Mouse (Mus musculus) gastrocnemius, postnatal 4 days (tissue): ENCODE measurements around the gene Spag9. TPM values are rescaled to one million over a fixed set of nuclear protein-coding genes. Genes with fewer than 3 reads are reported as not detected.

Experiments used
- total RNA-seq, 2 experiments: library from RNA; stranded (reverse); gene quantifications; 2 replicates each; pipeline ENCODE4 v1.2.3; 2021

The Spag9 gene
- total RNA-seq, 2 experiments from 2014 or later, result 132 to 149 TPM

Other genes with a start within 250 kb of the Spag9 start
- gene Utp18, start 110.3 kb upstream of the Spag9 start, total RNA-seq, result 10 to 100 TPM; 12.3 to 16.0 TPM
- gene Mbtd1, start 110.2 kb upstream of the Spag9 start, total RNA-seq, result 10 to 100 TPM; 37.4 to 37.8 TPM
- gene Nme2, start 39.8 kb upstream of the Spag9 start, total RNA-seq, result 100 to 1,000 TPM; 580 to 658 TPM
- gene Gm20390, start 27.8 kb upstream of the Spag9 start, total RNA-seq, result 10 to 100 TPM; 39.1 to 42.8 TPM
- 10 to 100 TPM; 27.7 to 28.5 TPM for gene Nme1, start 27.6 kb upstream of the Spag9 start, total RNA-seq
- 10 to 100 TPM; 81.4 to 89.8 TPM for gene Tob1, start 215.4 kb downstream of the Spag9 start, total RNA-seq
- gene Wfikkn2, start 249.9 kb downstream of the Spag9 start, total RNA-seq, result 1 to 10 TPM; 2.8 to 3.1 TPM